Mouse (Mus musculus): ENCODE data around the gene Ncbp3. TPM values are rescaled to one million over a fixed set of nuclear protein-coding genes. Genes with fewer than 3 reads are reported as not detected.

The Ncbp3 gene
- polyA plus RNA-seq (2015; fragmentation: Nextera tagmentation; extraction: Ambion mirVana), result 11.1 and 12.7 TPM in 2 replicates

DNA sequence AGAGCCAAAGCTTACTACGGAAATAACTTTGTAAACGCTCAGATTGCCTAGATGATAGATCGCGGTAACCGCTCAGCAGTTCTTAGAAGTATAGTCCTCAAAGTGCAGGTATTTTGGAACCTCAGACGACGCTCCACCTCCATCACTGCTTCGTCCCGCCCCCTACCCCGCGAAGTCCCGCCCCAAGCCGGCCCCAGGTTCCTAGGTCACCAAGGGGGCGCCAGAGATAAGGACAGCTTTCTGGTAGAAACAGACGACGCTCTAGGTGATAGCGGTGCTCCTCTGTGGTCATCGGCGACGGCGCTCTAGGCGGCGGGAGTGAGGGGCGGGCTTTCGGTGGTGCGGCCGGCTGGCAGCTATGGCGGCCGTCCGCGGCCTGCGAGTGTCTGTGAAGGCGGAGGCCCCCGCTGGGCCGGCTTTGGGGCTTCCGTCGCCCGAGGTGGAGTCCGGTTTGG is at the start of gene Ncbp3:
Gene Ncbp3 (plus strand): TSS at position 242 of the 455 bp plus-strand sequence.
- peak; percentile 95 for ATAC-seq (ENCODE audit: low FRiP score, low TSS enrichment)
- peak within 1 kb of the TSS; percentile 85 for H3K4me2 ChIP-seq (replicated peaks; ENCODE audit: low read depth, low read length)
- H3K27ac ChIP-seq (ENCODE audit: low read length), result peak within 1 kb of the TSS; percentile 86
- no peaks in the 10 kb centered on the region for H3K9me3 ChIP-seq (ENCODE audit: low read length)
- peaks cover 8% of the 10 kb centered on the region; the same call in 1 of the 2 replicates for H3K36me3 ChIP-seq (ENCODE audit: insufficient read depth, low read length)
- H3K27me3 ChIP-seq (ENCODE audit: insufficient read depth, low read length), result no peaks in the 10 kb centered on the region
- H3K9ac ChIP-seq (replicated peaks; ENCODE audit: low read length), result peak within 1 kb of the TSS; percentile 99
- H3K4me3 ChIP-seq (ENCODE audit: low read length), result peak within 1 kb of the TSS; percentile 93
- WGBS, result under 1% methylated on average over 39 of the region's 39 CpGs
- H3K4me1 ChIP-seq (ENCODE audit: insufficient read depth, low read length), result peaks cover 28% of the 10 kb centered on the region

DNA sequence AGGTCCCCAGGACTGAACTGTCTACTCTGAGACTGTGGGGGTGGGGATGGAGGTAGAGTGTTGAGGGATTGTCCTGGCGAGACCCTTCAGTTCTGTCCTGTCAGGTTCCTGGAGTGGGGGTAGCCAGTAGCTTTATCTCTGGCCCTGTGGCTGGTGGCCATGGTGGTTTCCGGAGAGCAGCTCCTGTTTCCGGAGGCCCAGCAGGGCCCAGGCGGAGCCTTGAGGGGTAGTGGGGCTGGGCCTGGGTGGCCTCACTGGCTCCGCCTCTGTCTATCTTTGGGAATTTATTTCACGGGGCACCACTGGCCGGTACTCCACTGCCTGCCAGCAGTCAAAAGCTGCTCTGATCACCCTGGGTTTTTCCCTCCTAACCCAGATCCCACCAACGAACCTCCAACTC is 48.8 kb upstream of the Ncbp3 start, which contains the start of gene P2rx1:
Gene P2rx1 (plus strand): TSS at position 333 of the 400 bp plus-strand sequence.
- Histone ChIP-seq H3K9ac (replicated peaks; ENCODE audit: low read length) (no peak within 1 kb of the TSS), H3K36me3 (ENCODE audit: insufficient read depth, low read length) (no peaks in the 10 kb centered on the region), H3K4me3 (ENCODE audit: low read length) (no peak within 1 kb of the TSS), H3K27ac (ENCODE audit: low read length) (no peak within 1 kb of the TSS), H3K4me1 (ENCODE audit: insufficient read depth, low read length) (peaks cover 7% of the 10 kb centered on the region), H3K27me3 (ENCODE audit: insufficient read depth, low read length) (no peaks in the 10 kb centered on the region), H3K4me2 (replicated peaks; ENCODE audit: low read depth, low read length) (no peak within 1 kb of the TSS), H3K9me3 (ENCODE audit: low read length) (no peaks in the 10 kb centered on the region)
- 44% methylated on average over 8 of the region's 8 CpGs for WGBS
- peak; percentile 66 for ATAC-seq (ENCODE audit: low FRiP score, low TSS enrichment)

DNA sequence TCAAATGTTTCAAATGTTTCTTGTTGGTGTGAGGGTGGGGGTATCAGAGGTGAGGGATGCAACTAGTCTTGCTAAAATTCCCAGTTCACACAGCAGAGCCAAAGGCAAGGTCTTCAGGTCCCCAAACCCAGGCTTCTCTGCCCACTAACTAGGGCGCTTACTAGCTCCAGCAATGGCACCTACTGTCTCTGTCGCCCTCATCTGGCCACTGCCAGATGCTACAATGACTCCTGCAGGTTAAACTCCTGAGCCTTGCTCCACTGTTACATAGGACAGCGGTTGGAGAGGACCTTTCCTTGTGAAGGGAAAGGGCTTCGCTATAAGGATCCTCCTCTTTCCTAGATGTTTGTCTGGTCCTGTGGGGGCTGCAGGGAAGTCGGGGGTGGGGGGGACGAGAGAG is 46.6 kb upstream of the Ncbp3 start:
- H3K27ac ChIP-seq (ENCODE audit: low read length), result no peak overlapping the region
- WGBS, result 12% methylated on average over 6 of the region's 6 CpGs
- no peak overlapping the region for H3K4me3 ChIP-seq (ENCODE audit: low read length)
- H3K4me1 ChIP-seq (ENCODE audit: insufficient read depth, low read length), result peaks cover 7% of the 10 kb centered on the region
- H3K27me3 ChIP-seq (ENCODE audit: insufficient read depth, low read length), result no peaks in the 10 kb centered on the region
- peak; percentile 47 for ATAC-seq (ENCODE audit: low FRiP score, low TSS enrichment)
- H3K4me2 ChIP-seq (replicated peaks; ENCODE audit: low read depth, low read length), result no peak overlapping the region
- no peaks in the 10 kb centered on the region for H3K9me3 ChIP-seq (ENCODE audit: low read length)
- no peaks in the 10 kb centered on the region for H3K36me3 ChIP-seq (ENCODE audit: insufficient read depth, low read length)
- H3K9ac ChIP-seq (replicated peaks; ENCODE audit: low read length), result no peak overlapping the region

DNA sequence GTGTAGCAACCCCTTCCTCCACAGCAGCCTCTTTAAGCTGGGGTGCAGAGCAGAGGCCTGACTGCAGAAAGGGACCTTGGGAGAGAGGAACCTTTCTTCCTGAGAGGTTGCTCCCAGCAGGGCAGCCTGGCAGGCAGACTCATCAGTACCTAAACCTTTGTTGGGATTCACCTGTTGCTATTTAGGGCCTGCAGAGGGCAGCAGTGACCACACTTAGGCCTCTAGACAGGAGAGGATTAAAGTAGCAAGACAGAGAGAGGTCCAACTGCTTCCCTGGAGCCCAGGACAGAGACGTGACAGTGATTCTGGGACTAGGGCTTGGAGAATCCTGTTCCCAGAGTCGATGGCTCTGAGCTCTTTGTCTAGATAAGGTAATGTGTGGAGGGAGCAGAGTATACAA is 41.2 kb upstream of the Ncbp3 start:
- Histone ChIP-seq H3K9me3 (ENCODE audit: low read length) (no peaks in the 10 kb centered on the region), H3K4me1 (ENCODE audit: insufficient read depth, low read length) (no peaks in the 10 kb centered on the region), H3K27me3 (ENCODE audit: insufficient read depth, low read length) (no peaks in the 10 kb centered on the region; the same call in 1 of the 2 replicates), H3K27ac (ENCODE audit: low read length) (no peak overlapping the region), H3K36me3 (ENCODE audit: insufficient read depth, low read length) (no peaks in the 10 kb centered on the region), H3K4me2 (replicated peaks; ENCODE audit: low read depth, low read length) (no peak overlapping the region), H3K9ac (replicated peaks; ENCODE audit: low read length) (no peak overlapping the region), H3K4me3 (ENCODE audit: low read length) (no peak overlapping the region)
- 7% methylated on average over 2 of the region's 2 CpGs for WGBS
- ATAC-seq (ENCODE audit: low FRiP score, low TSS enrichment), result peak; percentile 79

DNA sequence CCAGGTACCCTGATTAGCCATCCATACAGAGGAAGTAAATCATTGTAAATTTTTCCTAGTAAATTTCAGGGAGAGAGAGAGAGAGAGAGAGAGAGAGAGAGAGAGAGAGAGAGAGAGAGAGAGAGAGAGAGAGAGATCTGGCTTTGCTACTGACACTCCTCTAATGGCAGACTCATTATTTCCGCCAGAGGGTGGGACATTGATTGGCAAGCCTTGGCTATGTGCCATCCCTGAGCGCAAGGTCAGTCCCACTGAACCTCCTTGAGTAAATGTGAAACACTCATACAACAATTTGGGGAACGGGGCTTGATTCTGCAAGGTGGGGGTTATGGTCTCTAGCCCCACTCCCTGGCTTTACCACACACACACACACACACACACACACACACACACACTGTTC is 40.5 kb upstream of the Ncbp3 start:
- no peak overlapping the region for H3K4me3 ChIP-seq (ENCODE audit: low read length)
- no peaks in the 10 kb centered on the region for H3K9me3 ChIP-seq (ENCODE audit: low read length)
- H3K9ac ChIP-seq (replicated peaks; ENCODE audit: low read length), result no peak overlapping the region
- no peak for ATAC-seq (ENCODE audit: low FRiP score, low TSS enrichment)
- H3K27ac ChIP-seq (ENCODE audit: low read length), result no peak overlapping the region
- H3K4me1 ChIP-seq (ENCODE audit: insufficient read depth, low read length), result no peaks in the 10 kb centered on the region
- 63% methylated on average over 3 of the region's 3 CpGs for WGBS
- H3K4me2 ChIP-seq (replicated peaks; ENCODE audit: low read depth, low read length), result no peak overlapping the region
- no peaks in the 10 kb centered on the region for H3K36me3 ChIP-seq (ENCODE audit: insufficient read depth, low read length)
- no peaks in the 10 kb centered on the region; the same call in 1 of the 2 replicates for H3K27me3 ChIP-seq (ENCODE audit: insufficient read depth, low read length)

DNA sequence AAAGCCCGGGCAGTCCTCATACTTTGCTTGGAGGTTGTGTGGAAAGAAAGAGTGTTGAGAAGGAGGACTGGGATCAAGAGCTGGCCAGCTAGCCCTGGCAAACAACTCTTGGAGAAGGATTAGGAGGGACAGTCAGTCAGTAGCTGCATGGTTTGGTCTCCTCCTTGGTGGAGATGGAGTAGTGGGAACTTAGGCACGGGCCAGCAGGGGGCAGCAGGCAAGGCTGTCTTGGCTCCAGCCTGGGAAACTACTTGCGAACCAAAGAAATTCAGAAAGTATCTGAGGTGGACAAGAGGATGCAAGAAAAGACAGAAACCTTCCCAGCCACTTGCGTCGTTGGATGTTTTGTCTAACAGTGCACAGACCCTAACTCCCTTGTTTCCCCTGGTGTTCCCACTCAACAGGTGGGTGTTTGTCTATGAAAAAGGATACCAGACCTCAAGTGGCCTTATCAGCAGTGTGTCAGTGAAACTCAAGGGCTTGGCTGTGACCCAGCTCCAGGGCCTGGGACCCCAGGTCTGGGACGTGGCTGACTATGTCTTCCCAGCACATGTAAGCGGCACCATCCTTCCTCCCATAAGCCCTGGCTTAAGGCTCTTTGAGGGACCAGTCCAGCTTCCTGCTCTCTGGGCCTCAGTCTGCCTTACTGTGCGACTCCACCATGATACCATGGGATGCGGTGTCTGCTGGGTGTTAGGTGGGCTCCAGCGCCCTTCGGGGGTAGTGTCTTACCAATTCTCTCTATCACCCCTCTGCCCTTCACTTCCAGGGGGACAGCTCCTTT is 39.7 kb upstream of the Ncbp3 start:
- ATAC-seq (ENCODE audit: low FRiP score, low TSS enrichment), result peak; percentile 27; the same call in 1 of the 2 replicates
- Histone ChIP-seq H3K9me3 (ENCODE audit: low read length) (no peaks in the 10 kb centered on the region), H3K27me3 (ENCODE audit: insufficient read depth, low read length) (no peaks in the 10 kb centered on the region; the same call in 1 of the 2 replicates), H3K4me2 (replicated peaks; ENCODE audit: low read depth, low read length) (no peak overlapping the region), H3K36me3 (ENCODE audit: insufficient read depth, low read length) (no peaks in the 10 kb centered on the region), H3K4me3 (ENCODE audit: low read length) (no peak overlapping the region), H3K9ac (replicated peaks; ENCODE audit: low read length) (no peak overlapping the region), H3K27ac (ENCODE audit: low read length) (no peak overlapping the region), H3K4me1 (ENCODE audit: insufficient read depth, low read length) (no peaks in the 10 kb centered on the region)
- WGBS, result 61% methylated on average over 11 of the region's 11 CpGs

DNA sequence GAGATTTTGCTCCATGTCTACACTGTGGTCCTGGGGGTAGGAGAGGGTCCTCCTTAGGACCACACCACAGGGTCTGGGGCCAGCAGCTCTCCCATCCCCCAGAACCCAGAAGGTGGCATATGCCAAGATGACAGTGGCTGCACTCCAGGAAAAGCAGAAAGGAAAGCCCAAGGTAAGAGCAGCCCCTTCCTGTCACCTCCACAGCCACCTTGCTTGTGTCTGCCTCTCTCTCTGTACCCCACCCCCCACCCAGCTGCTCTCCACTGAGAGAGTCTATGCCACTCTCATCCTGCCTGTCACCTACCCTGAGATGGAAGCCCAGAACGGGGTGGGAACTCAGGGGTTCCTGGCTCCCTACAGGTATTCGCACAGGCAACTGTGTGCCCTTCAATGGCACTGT is 38.8 kb upstream of the Ncbp3 start:
- Histone ChIP-seq H3K36me3 (ENCODE audit: insufficient read depth, low read length) (no peaks in the 10 kb centered on the region), H3K4me1 (ENCODE audit: insufficient read depth, low read length) (no peaks in the 10 kb centered on the region), H3K4me2 (replicated peaks; ENCODE audit: low read depth, low read length) (no peak overlapping the region), H3K27me3 (ENCODE audit: insufficient read depth, low read length) (no peaks in the 10 kb centered on the region; the same call in 1 of the 2 replicates), H3K9ac (replicated peaks; ENCODE audit: low read length) (no peak overlapping the region), H3K27ac (ENCODE audit: low read length) (no peak overlapping the region), H3K4me3 (ENCODE audit: low read length) (no peak overlapping the region), H3K9me3 (ENCODE audit: low read length) (no peaks in the 10 kb centered on the region)
- ATAC-seq (ENCODE audit: low FRiP score, low TSS enrichment), result no peak
- 64% methylated on average over 2 of the region's 2 CpGs for WGBS

DNA sequence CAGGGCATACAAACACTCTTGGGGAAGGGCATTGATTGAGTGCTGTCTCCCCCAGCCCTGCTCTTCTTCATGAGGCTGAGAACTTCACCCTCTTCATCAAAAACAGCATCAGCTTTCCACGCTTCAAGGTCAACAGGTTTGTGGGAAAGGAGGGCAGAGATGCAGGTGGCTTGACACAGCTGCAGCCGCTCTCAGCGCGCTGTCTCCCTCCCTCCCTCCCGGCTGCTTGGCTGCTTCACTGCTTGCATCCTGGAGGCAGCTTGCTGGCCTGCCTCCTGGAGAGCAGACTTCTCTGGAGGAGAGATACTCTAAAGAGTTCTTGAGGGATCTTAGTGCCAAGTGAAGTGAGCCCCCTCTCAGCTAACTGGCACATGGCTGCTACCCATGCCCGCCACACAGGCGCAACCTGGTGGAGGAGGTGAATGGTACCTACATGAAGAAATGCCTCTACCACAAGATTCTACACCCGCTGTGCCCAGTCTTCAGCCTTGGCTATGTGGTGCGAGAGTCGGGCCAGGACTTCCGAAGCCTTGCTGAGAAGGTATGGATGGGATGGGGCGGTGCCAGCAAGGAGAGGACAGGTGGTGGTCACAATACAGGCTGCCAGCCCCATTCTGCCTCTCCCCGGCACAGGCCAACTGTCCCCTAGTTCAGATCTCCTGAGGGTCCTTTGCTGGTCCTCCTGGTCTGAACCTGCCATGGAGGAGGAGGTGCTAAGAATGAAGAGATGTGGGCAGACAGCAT is 37.9 kb upstream of the Ncbp3 start:
- H3K9me3 ChIP-seq (ENCODE audit: low read length), result no peaks in the 10 kb centered on the region
- H3K4me1 ChIP-seq (ENCODE audit: insufficient read depth, low read length), result no peaks in the 10 kb centered on the region
- H3K27me3 ChIP-seq (ENCODE audit: insufficient read depth, low read length), result no peaks in the 10 kb centered on the region; the same call in 1 of the 2 replicates
- WGBS, result 61% methylated on average over 13 of the region's 13 CpGs
- no peak overlapping the region for H3K4me3 ChIP-seq (ENCODE audit: low read length)
- ATAC-seq (ENCODE audit: low FRiP score, low TSS enrichment), result no peak
- no peak overlapping the region for H3K4me2 ChIP-seq (replicated peaks; ENCODE audit: low read depth, low read length)
- H3K9ac ChIP-seq (replicated peaks; ENCODE audit: low read length), result no peak overlapping the region
- no peak overlapping the region for H3K27ac ChIP-seq (ENCODE audit: low read length)
- H3K36me3 ChIP-seq (ENCODE audit: insufficient read depth, low read length), result no peaks in the 10 kb centered on the region

DNA sequence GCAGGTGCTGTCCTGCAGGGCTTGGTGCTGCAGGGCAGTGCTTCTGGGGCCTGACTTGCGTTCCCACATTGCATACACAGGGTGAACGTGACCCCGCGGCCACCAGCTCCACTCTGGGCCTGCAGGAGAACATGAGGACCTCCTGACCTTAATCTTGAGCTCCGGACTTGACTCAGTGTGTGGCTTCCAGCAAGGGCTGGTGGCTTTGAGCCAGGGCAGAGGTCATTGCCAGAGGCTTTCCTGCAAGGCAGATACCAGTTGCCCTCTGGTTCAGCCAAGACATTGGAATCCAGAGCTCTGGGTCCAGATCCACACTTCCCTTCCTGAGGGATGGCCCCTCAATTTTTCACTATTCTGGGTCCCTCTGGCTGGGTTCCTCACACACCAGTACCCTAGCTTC is 33.6 kb upstream of the Ncbp3 start:
- H3K4me1 ChIP-seq (ENCODE audit: insufficient read depth, low read length), result peaks cover 4% of the 10 kb centered on the region; the same call in 1 of the 2 replicates
- H3K4me2 ChIP-seq (replicated peaks; ENCODE audit: low read depth, low read length), result no peak overlapping the region
- no peak overlapping the region for H3K9ac ChIP-seq (replicated peaks; ENCODE audit: low read length)
- no peak overlapping the region for H3K27ac ChIP-seq (ENCODE audit: low read length)
- no peaks in the 10 kb centered on the region for H3K9me3 ChIP-seq (ENCODE audit: low read length)
- no peaks in the 10 kb centered on the region for H3K36me3 ChIP-seq (ENCODE audit: insufficient read depth, low read length)
- no peak overlapping the region for H3K4me3 ChIP-seq (ENCODE audit: low read length)
- H3K27me3 ChIP-seq (ENCODE audit: insufficient read depth, low read length), result peaks cover 7% of the 10 kb centered on the region
- no peak for ATAC-seq (ENCODE audit: low FRiP score, low TSS enrichment)
- 74% methylated on average over 5 of the region's 5 CpGs for WGBS

Data from kidney, embryonic 16.5 days (tissue).